Mouse (Mus musculus) bone marrow, adult 2 months (tissue): Measurements from ENCODE around the gene Cul5.

Source experiments
- CTCF ChIP-seq: fragments of 200-500 bp; IDR thresholded peaks from 2 replicates; pipeline ENCODE4 v1.5.1; 2011; ENCODE audit warnings: low read length, control low read depth; ENCODE audit not compliant: control insufficient read depth, insufficient read depth
- POLR2A ChIP-seq: fragments of 200-500 bp; IDR thresholded peaks from 2 replicates; pipeline ENCODE4 v1.6.1; 2011; ENCODE audit warnings: low read depth, mild to moderate bottlenecking, control low read depth, low read length, borderline replicate concordance; ENCODE audit not compliant: control insufficient read depth

GRCm38 (mm10) chr9:53607192-53607591 is 62.6 kb downstream of the Cul5 start:
- no peak for TF ChIP-seq CTCF
- TF ChIP-seq POLR2A, result no peak
